Mouse (Mus musculus): ENCODE measurements around the gene Slc39a2. TPM values are rescaled to one million over a fixed set of nuclear protein-coding genes. Genes with fewer than 3 reads are reported as not detected.

Gene Slc39a2
- polyA plus RNA-seq, 1 experiment, result not detected

DNA sequence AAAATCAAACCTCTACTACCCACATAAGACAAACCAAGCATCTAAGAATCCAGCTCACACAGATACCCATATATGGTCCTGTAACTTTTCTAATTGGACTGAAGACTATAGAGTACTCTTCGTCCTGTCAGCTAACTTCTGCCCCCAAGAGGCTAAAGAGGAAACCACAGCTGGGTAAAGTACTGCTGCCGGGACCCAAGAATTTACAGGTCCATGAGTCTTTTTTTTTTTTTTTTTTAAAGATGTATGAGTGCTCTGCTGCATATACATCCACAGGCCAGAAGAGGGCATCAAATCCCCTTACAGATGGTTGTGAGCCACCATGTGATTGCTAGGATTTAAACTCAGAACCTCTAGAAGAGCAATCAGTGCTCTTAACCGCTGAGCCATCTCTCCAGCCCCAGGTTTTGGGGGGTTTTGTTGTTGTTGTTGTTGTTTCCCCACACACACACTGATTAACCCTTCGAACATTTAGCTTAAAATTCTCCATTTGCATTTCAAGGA is 9.1 kb upstream of the Slc39a2 start:
- Histone ChIP-seq H3K4me3 (replicated peaks) (peak overlapping the region; percentile 69), H3K36me3 (ENCODE audit: control insufficient read depth) (peaks cover 15% of the 10 kb centered on the region), H3K27me3 (ENCODE audit: control insufficient read depth) (no peaks in the 10 kb centered on the region), H3K4me1 (ENCODE audit: control insufficient read depth) (peaks cover 20% of the 10 kb centered on the region), H3K9me3 (ENCODE audit: control insufficient read depth, low read length) (no peaks in the 10 kb centered on the region)
- TF ChIP-seq GATA1 (IDR thresholded peaks at IDR 0.05; ENCODE audit: low read length) (no peak), TAL1 (IDR thresholded peaks at IDR 0.05; ENCODE audit: low read length) (no peak)

DNA sequence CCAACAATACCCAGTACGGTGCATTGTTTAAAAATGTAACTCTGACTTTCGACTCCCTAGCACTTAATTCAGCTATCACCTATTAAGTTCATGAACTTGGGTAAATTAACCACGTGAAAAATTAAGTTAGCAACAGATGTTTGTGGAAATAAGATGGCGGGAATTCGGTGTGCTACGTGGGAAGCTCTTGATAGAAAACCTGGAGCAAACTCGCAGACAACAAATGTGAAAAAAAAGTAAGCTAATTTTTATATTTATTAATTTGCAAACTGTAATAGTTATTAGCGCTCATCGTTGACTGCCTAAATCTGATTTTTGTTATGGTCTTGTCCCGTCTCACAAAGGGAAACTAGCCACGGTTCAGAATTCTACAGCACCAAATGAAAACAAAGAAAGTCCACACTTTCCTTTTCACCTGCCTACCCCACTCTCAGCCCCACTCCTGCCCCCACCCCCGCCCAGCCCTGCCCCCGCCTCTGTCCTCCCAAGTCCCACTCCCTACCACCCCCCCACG is 8.6 kb upstream of the Slc39a2 start:
- TF ChIP-seq GATA1 (IDR thresholded peaks at IDR 0.05; ENCODE audit: low read length) (no peak), TAL1 (IDR thresholded peaks at IDR 0.05; ENCODE audit: low read length) (no peak)
- peaks cover 19% of the 10 kb centered on the region for H3K4me1 ChIP-seq (ENCODE audit: control insufficient read depth)
- H3K36me3 ChIP-seq (ENCODE audit: control insufficient read depth), result peaks cover 18% of the 10 kb centered on the region
- H3K9me3 ChIP-seq (ENCODE audit: control insufficient read depth, low read length), result no peaks in the 10 kb centered on the region
- H3K4me3 ChIP-seq (replicated peaks), result peak overlapping the region; percentile 69
- no peaks in the 10 kb centered on the region for H3K27me3 ChIP-seq (ENCODE audit: control insufficient read depth)

DNA sequence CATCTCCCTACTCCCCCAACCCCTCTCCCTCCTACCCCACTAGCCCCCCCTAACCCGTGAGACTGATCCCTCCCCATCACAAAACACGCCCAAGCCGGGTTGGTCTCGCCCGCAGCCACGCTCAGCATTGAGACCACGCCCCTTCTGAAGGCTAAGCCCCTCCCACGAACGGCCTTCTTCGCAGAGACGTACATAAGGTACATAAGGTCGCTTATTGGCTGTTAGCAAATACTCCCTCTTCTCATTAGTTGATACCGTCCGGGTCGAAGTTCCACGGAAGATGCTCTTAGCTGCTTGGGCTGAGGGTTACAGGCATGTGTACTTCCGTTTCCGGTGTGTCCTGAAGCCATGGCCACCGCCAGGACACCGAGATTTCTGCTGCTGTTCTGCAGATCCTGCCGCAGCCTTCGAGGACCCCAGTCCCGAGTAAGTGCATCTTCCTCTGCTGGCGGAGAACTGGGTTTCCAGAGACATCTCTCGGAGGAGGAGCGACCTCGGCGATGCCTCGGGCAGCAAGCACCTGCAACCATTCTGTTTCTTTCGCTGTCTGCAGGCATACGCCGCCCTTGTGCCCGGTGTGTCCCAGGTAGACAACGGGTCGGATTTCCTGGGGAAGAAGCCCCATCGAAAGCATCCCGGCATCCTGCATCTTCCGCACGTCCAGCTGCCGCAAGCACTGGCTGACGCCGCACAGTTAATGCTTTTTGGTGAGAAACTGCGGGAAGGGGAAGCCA is 7.9 kb upstream of the Slc39a2 start, which contains the start of gene Mettl17:
TSS of gene Mettl17 (plus strand) at position 245 of the 734 bp plus-strand sequence.
- H3K36me3 ChIP-seq (ENCODE audit: control insufficient read depth), result peaks cover 25% of the 10 kb centered on the region
- TF ChIP-seq TAL1 (IDR thresholded peaks at IDR 0.05; ENCODE audit: low read length) (no peak), GATA1 (IDR thresholded peaks at IDR 0.05; ENCODE audit: low read length) (no peak)
- peaks cover 18% of the 10 kb centered on the region for H3K4me1 ChIP-seq (ENCODE audit: control insufficient read depth)
- H3K9me3 ChIP-seq (ENCODE audit: control insufficient read depth, low read length), result no peaks in the 10 kb centered on the region
- H3K4me3 ChIP-seq (replicated peaks), result peak within 1 kb of the TSS; percentile 69
- no peaks in the 10 kb centered on the region for H3K27me3 ChIP-seq (ENCODE audit: control insufficient read depth)

DNA sequence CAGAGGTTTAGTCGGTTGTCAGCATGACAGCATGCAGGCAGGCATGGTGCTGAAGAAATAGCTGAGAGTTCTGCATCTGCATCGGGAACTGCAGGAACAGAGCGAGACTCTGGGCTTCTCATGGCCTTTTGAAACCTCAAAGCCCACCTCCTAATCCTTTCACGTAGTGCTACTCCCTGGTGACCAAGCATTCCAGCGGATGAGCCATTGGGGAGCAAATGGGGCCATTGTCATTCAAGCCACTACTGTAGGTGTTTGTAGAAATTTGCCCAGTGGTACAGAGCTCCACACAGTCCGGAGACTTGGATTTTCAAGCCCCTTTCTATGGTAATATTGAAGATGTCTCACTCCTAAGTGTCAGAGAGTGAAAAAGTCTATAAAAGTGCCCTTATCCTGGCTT is 6.6 kb upstream of the Slc39a2 start:
- Histone ChIP-seq H3K36me3 (ENCODE audit: control insufficient read depth) (peaks cover 36% of the 10 kb centered on the region), H3K4me3 (replicated peaks) (no peak overlapping the region), H3K27me3 (ENCODE audit: control insufficient read depth) (no peaks in the 10 kb centered on the region), H3K9me3 (ENCODE audit: control insufficient read depth, low read length) (no peaks in the 10 kb centered on the region), H3K4me1 (ENCODE audit: control insufficient read depth) (peaks cover 18% of the 10 kb centered on the region)
- TF ChIP-seq GATA1 (IDR thresholded peaks at IDR 0.05; ENCODE audit: low read length) (no peak), TAL1 (IDR thresholded peaks at IDR 0.05; ENCODE audit: low read length) (no peak)

DNA sequence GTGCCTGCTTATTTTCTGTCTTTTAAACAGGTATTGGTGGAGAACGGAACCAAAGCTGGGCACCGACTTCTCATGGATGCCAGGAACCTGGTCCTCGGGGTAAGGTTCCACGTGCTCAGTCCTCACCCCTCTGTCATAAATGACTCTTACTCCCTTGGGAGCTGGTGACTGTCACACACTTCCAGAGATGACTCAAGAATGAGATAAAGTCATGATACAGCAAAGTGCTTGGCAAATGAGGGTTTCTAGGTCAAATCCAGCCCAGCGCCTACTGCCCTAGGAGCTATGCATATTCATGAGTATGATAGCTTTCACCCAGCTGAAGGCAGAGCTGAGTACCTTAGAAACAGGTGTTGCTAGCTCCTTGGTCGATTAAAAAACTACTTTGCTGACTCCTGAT is 2.9 kb upstream of the Slc39a2 start:
- peaks cover 44% of the 10 kb centered on the region for H3K36me3 ChIP-seq (ENCODE audit: control insufficient read depth)
- H3K9me3 ChIP-seq (ENCODE audit: control insufficient read depth, low read length), result no peaks in the 10 kb centered on the region
- no peaks in the 10 kb centered on the region for H3K27me3 ChIP-seq (ENCODE audit: control insufficient read depth)
- H3K4me3 ChIP-seq (replicated peaks), result no peak overlapping the region
- H3K4me1 ChIP-seq (ENCODE audit: control insufficient read depth), result peaks cover 26% of the 10 kb centered on the region
- no peak for TF ChIP-seq GATA1 (IDR thresholded peaks at IDR 0.05; ENCODE audit: low read length)
- TF ChIP-seq TAL1 (IDR thresholded peaks at IDR 0.05; ENCODE audit: low read length), result no peak

DNA sequence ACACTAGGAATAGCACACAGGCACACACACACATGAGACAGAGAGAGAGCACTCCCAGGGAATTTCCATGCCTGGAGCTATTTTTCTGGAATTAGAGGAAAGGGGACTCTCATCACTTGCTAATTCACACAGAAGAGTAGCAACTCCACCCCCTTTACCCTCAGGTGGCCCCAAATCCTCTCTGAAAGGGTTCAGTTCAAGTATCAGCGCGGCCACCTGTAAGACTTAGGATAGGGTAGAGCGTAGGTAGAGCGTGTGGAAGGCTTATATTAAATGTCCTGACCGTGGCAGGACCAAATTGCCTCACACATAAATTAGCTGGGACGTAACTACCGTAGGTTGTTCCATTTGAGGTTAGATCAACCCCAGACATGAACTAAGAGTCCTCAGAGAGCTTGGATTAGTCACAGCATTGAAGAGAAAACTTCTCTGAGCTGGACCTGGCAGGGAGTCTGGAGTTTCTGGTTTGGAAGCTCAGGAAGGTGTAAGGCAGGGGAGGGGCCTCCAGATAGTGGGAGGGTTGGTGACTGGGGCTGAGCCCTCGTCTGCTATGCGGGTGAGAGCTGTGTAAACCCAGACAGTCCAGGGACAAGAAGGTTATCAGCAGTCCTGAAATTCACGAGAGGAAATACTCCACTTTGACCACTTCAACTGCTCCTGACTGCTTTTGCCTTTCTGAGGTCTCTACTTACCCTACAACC is 555 bp downstream of the Slc39a2 start:
- Histone ChIP-seq H3K27me3 (ENCODE audit: control insufficient read depth) (no peaks in the 10 kb centered on the region), H3K9me3 (ENCODE audit: control insufficient read depth, low read length) (no peaks in the 10 kb centered on the region), H3K4me1 (ENCODE audit: control insufficient read depth) (peaks cover 25% of the 10 kb centered on the region), H3K36me3 (ENCODE audit: control insufficient read depth) (peaks cover 32% of the 10 kb centered on the region), H3K4me3 (replicated peaks) (no peak overlapping the region)
- no peak for TF ChIP-seq TAL1 (IDR thresholded peaks at IDR 0.05; ENCODE audit: low read length)
- TF ChIP-seq GATA1 (IDR thresholded peaks at IDR 0.05; ENCODE audit: low read length), result no peak

DNA sequence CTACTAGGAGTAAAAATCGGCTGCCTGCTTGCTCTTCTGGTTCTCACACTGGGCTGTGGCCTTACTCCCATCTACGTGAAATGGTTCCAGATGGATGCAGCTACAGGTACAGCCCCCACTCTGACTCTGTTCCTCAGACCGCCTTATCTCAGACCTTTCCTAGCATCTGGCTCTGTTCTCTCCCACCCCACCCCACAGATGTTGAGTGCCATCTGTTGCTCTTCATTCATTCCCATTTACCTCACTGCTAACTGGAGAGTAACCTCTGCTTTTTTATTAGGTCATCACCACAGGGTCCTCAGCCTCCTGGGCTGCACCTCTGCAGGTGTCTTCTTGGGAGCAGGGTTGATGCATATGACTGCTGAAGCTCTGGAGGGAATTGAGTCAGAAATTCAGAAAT is 1.1 kb downstream of the Slc39a2 start:
- H3K36me3 ChIP-seq (ENCODE audit: control insufficient read depth), result peaks cover 29% of the 10 kb centered on the region
- peaks cover 25% of the 10 kb centered on the region for H3K4me1 ChIP-seq (ENCODE audit: control insufficient read depth)
- H3K27me3 ChIP-seq (ENCODE audit: control insufficient read depth), result no peaks in the 10 kb centered on the region
- no peak overlapping the region for H3K4me3 ChIP-seq (replicated peaks)
- TF ChIP-seq GATA1 (IDR thresholded peaks at IDR 0.05; ENCODE audit: low read length), result no peak
- TF ChIP-seq TAL1 (IDR thresholded peaks at IDR 0.05; ENCODE audit: low read length), result no peak
- H3K9me3 ChIP-seq (ENCODE audit: control insufficient read depth, low read length), result no peaks in the 10 kb centered on the region

DNA sequence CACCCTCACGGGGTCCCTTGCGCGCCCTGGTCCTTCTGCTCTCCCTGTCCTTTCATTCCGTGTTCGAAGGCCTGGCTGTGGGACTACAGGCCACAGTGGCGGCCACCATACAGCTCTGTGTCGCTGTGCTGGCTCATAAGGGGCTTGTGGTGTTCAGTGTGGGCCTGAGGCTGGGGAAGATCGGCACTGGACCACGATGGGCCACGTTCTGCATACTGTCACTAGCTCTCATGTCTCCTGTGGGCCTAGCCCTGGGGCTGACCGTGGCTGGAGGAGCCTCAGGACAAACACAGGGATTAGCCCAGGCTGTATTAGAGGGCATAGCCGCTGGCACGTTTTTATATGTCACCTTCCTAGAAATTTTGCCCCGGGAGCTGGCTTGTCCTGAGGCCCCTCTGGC is 2.4 kb downstream of the Slc39a2 start:
- H3K4me3 ChIP-seq (replicated peaks), result no peak overlapping the region
- peaks cover 25% of the 10 kb centered on the region for H3K4me1 ChIP-seq (ENCODE audit: control insufficient read depth)
- no peak for TF ChIP-seq GATA1 (IDR thresholded peaks at IDR 0.05; ENCODE audit: low read length)
- TF ChIP-seq TAL1 (IDR thresholded peaks at IDR 0.05; ENCODE audit: low read length), result no peak

DNA sequence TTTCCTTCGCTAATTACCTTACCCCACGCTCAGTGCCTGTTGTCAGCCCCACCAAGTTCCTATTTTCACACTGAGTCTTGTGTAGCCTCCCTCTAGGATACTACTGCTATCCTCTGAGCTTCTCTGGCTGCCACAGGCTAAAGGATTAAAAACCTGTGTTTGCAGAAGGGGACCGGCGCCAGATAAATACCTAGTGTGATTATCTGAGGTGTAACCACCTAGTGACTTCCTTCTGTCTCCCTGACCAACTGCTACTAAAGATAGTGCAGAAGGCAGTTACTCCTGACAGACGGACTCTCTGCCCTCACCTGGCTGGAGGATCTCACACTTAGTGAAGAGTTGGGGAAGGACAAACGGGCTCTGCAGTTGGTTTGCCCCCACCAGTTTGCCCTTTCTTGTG is 3.3 kb downstream of the Slc39a2 start:
- H3K36me3 ChIP-seq (ENCODE audit: control insufficient read depth), result peaks cover 9% of the 10 kb centered on the region
- TF ChIP-seq GATA1 (IDR thresholded peaks at IDR 0.05; ENCODE audit: low read length) (no peak), TAL1 (IDR thresholded peaks at IDR 0.05; ENCODE audit: low read length) (no peak)

More for the DNA sequence above, 2.4 kb downstream of the Slc39a2 start:
- no peaks in the 10 kb centered on the region for H3K9me3 ChIP-seq (ENCODE audit: control insufficient read depth, low read length)
- no peaks in the 10 kb centered on the region for H3K27me3 ChIP-seq (ENCODE audit: control insufficient read depth)
- H3K36me3 ChIP-seq (ENCODE audit: control insufficient read depth), result peaks cover 16% of the 10 kb centered on the region

More for the DNA sequence above, 3.3 kb downstream of the Slc39a2 start:
- no peaks in the 10 kb centered on the region for H3K27me3 ChIP-seq (ENCODE audit: control insufficient read depth)
- no peak overlapping the region for H3K4me3 ChIP-seq (replicated peaks)
- H3K4me1 ChIP-seq (ENCODE audit: control insufficient read depth), result peaks cover 25% of the 10 kb centered on the region
- no peaks in the 10 kb centered on the region for H3K9me3 ChIP-seq (ENCODE audit: control insufficient read depth, low read length)

Measured in erythroblast, embryonic 14.5 days (primary cell).